Mouse (Mus musculus) neural tube, embryonic 15.5 days (tissue): ENCODE measurements at regions not wholly inside any gene's neighbourhood (a gene's known extent, or its start where the extent isn't known, plus 50 kb on each side); places are given as distances from the start of the nearest gene placed in this dataset.

ENCODE experiments used
- ATAC-seq: fragments of 200-750 bp; cut with Nextera tagmentation; 2 replicates; pipeline ENCODE4 v1.8.0; 2017; ENCODE audit warnings: mild to moderate bottlenecking, moderate TSS enrichment, moderate library complexity; ENCODE audit not compliant: low FRiP score
- H3K27ac ChIP-seq: fragments of 300-500 bp; sonication (generic); replicated peaks from 2 replicates; pipeline ENCODE4 v1.5.1; 2015; ENCODE audit warnings: mild to moderate bottlenecking, inconsistent platforms
- H3K27me3 ChIP-seq: fragments of 300-500 bp; sonication (generic); replicated peaks from 2 replicates; pipeline ENCODE4 v1.6.1; 2015; ENCODE audit warnings: inconsistent platforms
- H3K36me3 ChIP-seq: fragments of 300-500 bp; sonication (generic); 2 replicates; pipeline ENCODE4 v1.6.1; 2015; ENCODE audit warnings: inconsistent platforms
- H3K4me1 ChIP-seq: fragments of 300-500 bp; sonication (generic); 2 replicates; pipeline ENCODE4 v1.6.1; 2015; ENCODE audit warnings: inconsistent platforms
- H3K4me2 ChIP-seq: fragments of 300-500 bp; sonication (generic); 2 replicates; pipeline ENCODE4 v1.6.1; 2015; ENCODE audit warnings: inconsistent platforms, mild to moderate bottlenecking, moderate library complexity
- H3K4me3 ChIP-seq: fragments of 300-500 bp; sonication (generic); replicated peaks from 2 replicates; pipeline ENCODE4 v1.5.1; 2015; ENCODE audit warnings: mild to moderate bottlenecking, inconsistent platforms
- H3K9ac ChIP-seq: fragments of 300-500 bp; sonication (generic); replicated peaks from 2 replicates; pipeline ENCODE4 v1.6.1; 2015; ENCODE audit warnings: mild to moderate bottlenecking, inconsistent platforms
- H3K9me3 ChIP-seq: fragments of 300-500 bp; sonication (generic); replicated peaks from 2 replicates; pipeline ENCODE4 v1.6.1; 2016; ENCODE audit warnings: inconsistent platforms
- WGBS: fragments of 180-500 bp; shearing (Covaris S2); methylation state at CpG from one replicate; pipeline ENCODE4 v1.1.7; 2015; ENCODE audit warnings: mixed read lengths; 5-methylcytosine and 5-hydroxymethylcytosine counted together

DNA sequence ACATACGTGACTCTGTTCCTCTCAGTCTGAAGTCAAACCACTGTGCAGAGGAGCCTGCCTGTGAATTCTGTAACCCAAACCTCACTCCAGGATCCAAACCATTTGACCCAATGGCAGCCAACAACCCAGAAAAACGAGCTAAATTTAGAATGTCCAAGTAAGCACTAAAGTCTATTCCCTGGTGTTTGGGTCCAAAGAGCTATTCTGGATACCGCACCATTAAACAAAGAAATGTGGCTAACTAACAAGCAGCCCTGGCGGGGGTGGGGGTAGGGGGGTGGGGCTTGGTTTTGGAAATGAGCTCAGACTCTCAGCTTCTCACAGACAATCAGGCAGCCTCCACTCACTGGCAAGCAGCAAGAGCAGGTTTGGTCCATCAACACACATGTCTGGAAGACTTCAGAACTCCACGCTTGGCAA, 147.9 kb downstream of the Dyrk2 start:
- Histone ChIP-seq H3K9ac (no peak overlapping the region), H3K4me1 (peaks cover 16% of the 10 kb centered on the region), H3K4me3 (no peak overlapping the region), H3K27ac (no peak overlapping the region), H3K27me3 (no peaks in the 10 kb centered on the region), H3K9me3 (no peaks in the 10 kb centered on the region), H3K36me3 (no peaks in the 10 kb centered on the region), H3K4me2 (no peak overlapping the region)
- 52% methylated on average over 5 of the region's 5 CpGs for WGBS
- no peak for ATAC-seq

DNA sequence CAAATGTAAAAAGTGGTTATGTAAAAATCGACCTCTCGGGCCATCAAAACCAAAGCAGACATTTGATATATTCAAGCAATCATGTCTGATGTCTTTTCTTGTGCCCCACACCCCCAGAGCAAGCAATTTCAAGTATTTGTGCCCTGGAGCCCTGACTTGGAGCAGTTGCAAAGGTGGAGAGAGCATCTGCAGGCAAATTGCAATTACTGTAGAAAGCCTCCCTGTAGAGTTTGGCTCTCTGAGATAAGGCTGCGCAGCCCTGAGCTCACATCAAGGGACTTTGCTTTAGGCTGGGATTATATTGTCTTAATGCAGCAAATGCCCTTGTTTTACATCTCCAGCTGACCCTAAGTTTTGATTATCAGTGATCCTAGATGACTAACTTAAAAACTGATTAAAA, 147.3 kb downstream of the Dyrk2 start:
- Histone ChIP-seq H3K27ac (no peak overlapping the region), H3K36me3 (no peaks in the 10 kb centered on the region), H3K4me3 (no peak overlapping the region), H3K4me2 (no peak overlapping the region), H3K9ac (no peak overlapping the region), H3K9me3 (no peaks in the 10 kb centered on the region), H3K27me3 (no peaks in the 10 kb centered on the region), H3K4me1 (peaks cover 16% of the 10 kb centered on the region)
- no peak for ATAC-seq
- WGBS, result 39% methylated on average over 3 of the region's 3 CpGs

DNA sequence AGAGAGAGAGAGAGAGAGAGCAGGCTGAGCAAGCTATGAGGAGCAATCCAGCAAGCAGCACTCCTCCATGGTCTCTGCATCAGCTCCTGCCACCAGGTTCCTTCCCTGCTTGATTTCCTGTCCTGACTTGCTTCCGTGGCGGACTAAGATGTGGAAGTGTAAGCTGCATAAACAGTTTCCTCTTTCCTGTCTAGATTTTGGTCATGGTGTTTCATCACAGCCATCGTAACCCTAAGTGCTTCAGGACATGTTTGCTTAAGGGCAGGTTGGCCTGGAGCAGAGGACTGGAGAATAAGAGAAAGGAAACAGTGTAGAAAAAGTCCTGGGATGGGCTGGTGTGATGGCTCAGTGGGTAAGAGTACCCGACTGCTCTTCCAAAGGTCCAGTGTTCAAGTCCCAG, 133.9 kb downstream of the Dyrk2 start:
- Histone ChIP-seq H3K9ac (no peak overlapping the region), H3K4me2 (no peak overlapping the region), H3K27ac (no peak overlapping the region), H3K36me3 (no peaks in the 10 kb centered on the region), H3K4me3 (no peak overlapping the region), H3K9me3 (no peaks in the 10 kb centered on the region), H3K4me1 (no peaks in the 10 kb centered on the region), H3K27me3 (no peaks in the 10 kb centered on the region)
- no peak for ATAC-seq
- 96% methylated on average over 4 of the region's 4 CpGs for WGBS

DNA sequence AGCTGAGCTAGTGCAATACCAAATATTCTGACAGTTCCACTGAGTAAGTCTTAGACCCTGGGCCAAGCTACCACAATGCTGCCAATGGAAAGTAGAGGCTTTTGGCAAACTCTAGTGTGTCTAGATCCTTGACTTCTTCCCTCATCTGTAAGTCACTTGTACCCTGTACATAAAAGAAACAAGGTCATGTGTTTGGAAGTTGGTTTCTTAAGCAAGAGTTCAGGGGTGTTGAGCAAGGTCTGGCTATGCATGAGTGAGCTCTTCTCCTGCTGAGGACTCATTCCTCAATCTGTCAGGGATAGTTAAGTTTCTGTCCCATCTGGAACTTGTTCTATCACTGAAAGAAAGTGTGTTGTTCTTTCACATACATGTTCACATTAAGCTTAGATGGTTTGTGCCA, 132.9 kb downstream of the Dyrk2 start:
- H3K36me3 ChIP-seq, result no peaks in the 10 kb centered on the region
- no peak for ATAC-seq

DNA sequence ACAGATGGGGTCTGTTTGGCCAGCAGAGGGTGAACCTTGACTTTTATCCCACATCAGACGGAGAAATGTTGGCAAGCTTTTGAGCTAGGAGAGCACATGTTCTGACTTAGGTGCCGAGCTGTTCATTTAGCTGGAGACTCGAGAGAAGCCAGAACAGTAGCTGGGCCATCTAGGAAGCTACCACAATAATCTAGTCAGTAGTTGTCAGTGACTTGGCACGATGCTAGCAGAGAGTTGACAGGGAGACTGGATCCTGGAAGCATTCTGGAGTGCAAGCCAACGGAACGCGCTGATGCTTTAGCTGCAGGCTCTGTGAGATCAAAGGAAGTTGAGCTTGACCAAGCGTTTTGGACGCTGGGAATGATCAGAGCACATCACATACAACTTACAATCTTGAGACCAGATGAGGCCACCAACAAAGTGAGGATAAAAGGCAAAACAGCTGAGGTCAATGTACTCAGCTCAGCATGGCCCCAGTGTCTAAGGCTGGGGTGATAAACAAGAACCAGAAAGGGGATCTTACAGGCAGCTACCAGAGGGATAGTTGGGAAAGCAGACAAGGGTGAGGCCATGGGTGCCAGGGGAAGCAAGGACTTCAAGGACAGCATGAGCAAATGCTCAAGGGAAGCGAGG, 130.0 kb downstream of the Dyrk2 start:
- 91% methylated on average over 10 of the region's 10 CpGs for WGBS
- Histone ChIP-seq H3K27ac (no peak overlapping the region), H3K27me3 (no peaks in the 10 kb centered on the region), H3K9ac (no peak overlapping the region), H3K4me1 (no peaks in the 10 kb centered on the region), H3K4me2 (no peak overlapping the region), H3K4me3 (no peak overlapping the region), H3K36me3 (no peaks in the 10 kb centered on the region), H3K9me3 (no peaks in the 10 kb centered on the region)
- ATAC-seq, result no peak

More for the DNA sequence above, 132.9 kb downstream of the Dyrk2 start:
- Histone ChIP-seq H3K27ac (no peak overlapping the region), H3K4me1 (no peaks in the 10 kb centered on the region), H3K4me3 (no peak overlapping the region), H3K9ac (no peak overlapping the region), H3K4me2 (no peak overlapping the region), H3K9me3 (no peaks in the 10 kb centered on the region), H3K27me3 (no peaks in the 10 kb centered on the region)

DNA sequence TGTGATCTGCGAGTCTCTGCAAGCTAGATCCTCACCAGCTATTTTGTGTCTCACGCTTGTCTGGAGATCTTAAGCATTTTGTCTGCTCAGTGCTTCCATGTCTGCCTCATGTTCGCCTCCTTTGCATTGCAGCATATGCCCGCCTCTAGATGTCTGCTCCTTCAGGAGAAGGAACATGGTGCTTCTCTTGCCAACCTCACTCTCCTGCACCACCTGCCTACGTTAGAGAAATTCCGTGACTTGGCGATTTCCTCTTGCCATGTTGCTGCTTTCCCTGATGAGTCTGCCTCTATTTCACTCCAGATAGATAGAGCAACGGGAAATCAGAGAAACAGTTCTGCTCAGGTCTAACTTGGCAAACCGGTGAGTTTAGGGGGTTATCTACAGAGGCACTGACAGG, 126.2 kb downstream of the Dyrk2 start:
- no peaks in the 10 kb centered on the region for H3K27me3 ChIP-seq
- no peak overlapping the region for H3K4me2 ChIP-seq
- no peaks in the 10 kb centered on the region for H3K36me3 ChIP-seq
- no peak overlapping the region for H3K9ac ChIP-seq
- H3K4me3 ChIP-seq, result no peak overlapping the region
- no peaks in the 10 kb centered on the region for H3K9me3 ChIP-seq
- 94% methylated on average over 9 of the region's 9 CpGs for WGBS
- H3K4me1 ChIP-seq, result no peaks in the 10 kb centered on the region
- no peak overlapping the region for H3K27ac ChIP-seq
- ATAC-seq, result no peak

DNA sequence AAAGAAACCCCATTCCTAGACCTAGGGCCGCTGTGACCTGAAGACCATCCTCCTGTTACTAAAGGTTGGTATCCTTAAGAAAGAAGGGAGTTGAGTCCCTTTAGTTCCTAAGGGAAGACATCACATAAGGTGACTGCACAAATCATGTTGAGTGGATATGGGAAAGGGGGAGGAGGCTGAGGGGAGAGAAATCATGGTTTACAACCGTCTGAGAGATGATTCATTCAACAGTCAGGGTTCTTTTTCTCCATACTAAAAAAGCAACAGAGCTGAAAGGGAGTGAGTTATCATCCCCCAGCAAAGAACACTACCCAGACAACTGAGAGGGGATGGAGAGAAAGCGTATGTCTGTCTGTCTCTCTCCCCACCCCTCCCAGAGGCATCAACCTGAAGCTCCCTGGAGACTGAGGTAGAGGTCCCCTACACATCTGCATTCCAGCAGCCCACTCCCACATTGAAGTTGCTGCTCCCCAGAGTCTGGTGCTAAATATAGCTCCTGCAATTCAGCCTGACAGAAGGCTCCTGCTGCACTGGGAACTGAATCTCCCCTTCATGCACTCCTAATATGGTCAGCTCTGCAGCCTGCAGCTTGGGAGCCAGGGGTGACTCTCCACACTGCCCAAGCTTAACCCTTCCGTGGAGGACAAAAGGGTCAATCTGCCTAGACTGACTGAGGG, 123.2 kb downstream of the Dyrk2 start:
- 52% methylated on average over 4 of the region's 4 CpGs for WGBS
- Histone ChIP-seq H3K27ac (no peak overlapping the region; the same call in 1 of the 2 replicates), H3K36me3 (no peaks in the 10 kb centered on the region), H3K9me3 (no peaks in the 10 kb centered on the region), H3K27me3 (no peaks in the 10 kb centered on the region), H3K9ac (no peak overlapping the region), H3K4me1 (no peaks in the 10 kb centered on the region), H3K4me2 (no peak overlapping the region), H3K4me3 (no peak overlapping the region)
- ATAC-seq, result no peak

DNA sequence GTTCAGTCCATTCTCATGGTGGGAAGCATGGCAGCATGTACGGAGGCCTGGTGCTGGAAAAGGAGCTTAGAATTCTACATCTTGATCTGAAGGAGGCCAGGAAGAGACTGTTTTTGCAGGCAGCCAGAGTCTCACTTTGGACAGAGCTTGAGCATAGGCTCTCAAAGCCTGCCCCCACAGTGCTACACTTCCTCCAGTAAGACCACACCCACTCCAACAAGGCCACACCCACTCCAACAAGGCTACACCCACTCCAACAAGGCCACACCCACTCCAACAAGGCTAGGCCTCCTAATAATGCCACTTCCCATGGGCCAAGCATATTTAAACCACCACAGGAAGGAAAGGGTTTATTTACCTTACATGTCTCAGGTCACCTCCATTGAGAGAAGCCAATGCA, 121.0 kb downstream of the Dyrk2 start:
- no peak for ATAC-seq
- 86% methylated on average over 1 of the region's 1 CpGs for WGBS
- no peak overlapping the region for H3K4me3 ChIP-seq
- no peak overlapping the region for H3K4me2 ChIP-seq
- H3K27me3 ChIP-seq, result no peaks in the 10 kb centered on the region
- no peaks in the 10 kb centered on the region for H3K4me1 ChIP-seq
- H3K27ac ChIP-seq, result no peak overlapping the region
- no peak overlapping the region for H3K9ac ChIP-seq
- H3K9me3 ChIP-seq, result no peaks in the 10 kb centered on the region
- no peaks in the 10 kb centered on the region for H3K36me3 ChIP-seq

DNA sequence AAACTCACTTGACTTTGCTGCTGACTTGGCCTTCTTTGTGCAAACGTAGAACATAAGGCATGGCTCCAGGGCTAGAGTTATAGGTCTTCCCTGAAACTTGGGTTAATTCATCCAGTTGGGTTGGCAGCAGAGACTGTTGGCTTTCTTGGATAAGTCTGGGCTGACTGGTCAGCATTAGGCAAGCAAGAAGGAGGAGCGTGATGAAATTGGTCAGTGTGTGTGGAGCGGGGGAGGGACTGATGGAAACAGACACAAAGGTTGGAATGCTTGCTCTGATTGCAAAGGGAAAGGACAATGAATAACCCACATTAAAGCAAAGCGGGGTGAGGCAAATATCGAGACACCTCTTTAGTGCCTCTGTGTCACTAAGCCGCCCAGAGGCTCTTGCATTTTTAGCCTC, 120.3 kb downstream of the Dyrk2 start:
- Histone ChIP-seq H3K27ac (no peak overlapping the region), H3K9me3 (no peaks in the 10 kb centered on the region), H3K9ac (no peak overlapping the region), H3K4me1 (no peaks in the 10 kb centered on the region), H3K4me3 (no peak overlapping the region), H3K27me3 (no peaks in the 10 kb centered on the region), H3K36me3 (no peaks in the 10 kb centered on the region), H3K4me2 (no peak overlapping the region)
- WGBS, result 71% methylated on average over 6 of the region's 6 CpGs
- ATAC-seq, result no peak

DNA sequence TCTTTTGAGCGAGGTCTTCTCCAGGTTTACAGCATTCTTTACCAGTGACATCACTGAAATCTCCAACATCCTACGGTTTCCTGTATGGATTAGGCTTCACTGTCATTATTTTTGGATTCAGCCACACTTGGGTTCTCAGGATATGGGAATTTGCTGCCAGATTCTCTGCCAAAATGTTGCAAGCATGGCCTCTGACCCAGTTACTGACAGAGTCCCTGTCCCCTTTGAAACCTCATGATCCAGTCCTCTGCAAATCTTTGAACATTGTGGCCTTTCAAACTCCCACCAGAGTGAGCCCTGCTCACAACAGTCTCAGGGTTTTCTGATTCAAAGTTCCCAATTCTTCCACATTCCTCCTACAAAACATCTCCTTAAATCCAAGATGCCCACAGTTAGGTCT, 118.9 kb downstream of the Dyrk2 start:
- ATAC-seq, result no peak
- H3K4me2 ChIP-seq, result no peak overlapping the region
- H3K4me1 ChIP-seq, result no peaks in the 10 kb centered on the region
- H3K36me3 ChIP-seq, result no peaks in the 10 kb centered on the region
- no peaks in the 10 kb centered on the region for H3K9me3 ChIP-seq
- H3K4me3 ChIP-seq, result no peak overlapping the region
- WGBS, result 89% methylated on average over 2 of the region's 2 CpGs
- no peaks in the 10 kb centered on the region for H3K27me3 ChIP-seq
- no peak overlapping the region for H3K27ac ChIP-seq
- no peak overlapping the region for H3K9ac ChIP-seq

DNA sequence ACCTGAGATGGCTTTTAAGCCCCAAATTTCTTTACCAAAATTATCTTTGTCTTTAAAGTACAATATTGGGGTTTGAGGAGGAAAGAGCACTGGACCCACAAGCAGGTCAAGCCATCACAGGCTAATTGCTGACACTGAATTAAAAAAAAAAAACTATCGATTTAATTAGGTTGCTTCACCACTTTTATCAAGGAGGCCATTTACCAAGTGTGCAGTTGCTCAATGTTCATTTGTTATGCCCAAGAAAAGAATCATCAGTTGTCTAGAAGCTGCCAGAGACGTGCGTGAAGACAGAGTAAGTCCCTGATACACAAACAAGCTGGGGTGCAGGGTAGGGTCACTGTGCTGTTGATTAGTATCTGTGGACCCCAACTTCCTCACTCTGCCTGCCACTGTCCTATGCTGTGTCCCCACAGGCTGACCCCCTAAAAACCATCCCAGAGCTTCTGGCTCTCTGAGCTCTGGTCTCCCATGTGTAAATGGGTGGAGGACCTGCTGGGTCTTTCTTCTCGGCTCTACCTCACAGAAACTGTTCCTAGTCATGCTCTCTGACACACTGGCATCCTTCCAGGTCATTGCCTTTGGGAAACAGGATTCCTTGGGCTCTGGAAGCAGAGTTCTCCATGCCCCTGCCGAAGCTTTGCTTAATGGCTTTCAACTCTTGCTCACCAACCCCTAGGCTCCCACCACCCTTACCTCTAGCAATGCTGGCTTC, 116.8 kb downstream of the Dyrk2 start:
- H3K36me3 ChIP-seq, result no peaks in the 10 kb centered on the region
- no peak overlapping the region for H3K4me2 ChIP-seq
- H3K4me1 ChIP-seq, result no peaks in the 10 kb centered on the region
- H3K9ac ChIP-seq, result no peak overlapping the region
- H3K4me3 ChIP-seq, result no peak overlapping the region
- no peak overlapping the region for H3K27ac ChIP-seq
- ATAC-seq, result no peak
- H3K27me3 ChIP-seq, result no peaks in the 10 kb centered on the region
- WGBS, result 79% methylated on average over 5 of the region's 5 CpGs
- no peaks in the 10 kb centered on the region for H3K9me3 ChIP-seq

DNA sequence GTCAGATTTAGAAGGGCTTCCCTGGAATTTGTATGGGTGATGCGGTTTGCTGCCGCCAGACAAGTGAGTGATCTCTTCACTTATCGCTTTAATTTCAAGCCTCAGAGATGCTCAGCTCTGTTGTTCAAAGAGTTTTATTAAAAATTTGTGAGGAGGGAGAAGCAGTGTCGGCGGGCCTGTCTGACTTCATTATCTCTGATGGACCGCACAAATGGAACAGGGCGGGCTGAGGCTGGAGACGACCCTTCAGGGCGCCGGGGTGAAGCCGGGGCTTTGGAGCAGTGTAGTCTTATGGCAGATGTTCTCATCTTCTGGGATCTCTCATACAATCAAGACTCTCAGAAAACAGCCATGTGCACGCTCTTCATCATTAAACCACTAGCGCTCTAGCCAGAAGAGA, 115.2 kb downstream of the Dyrk2 start:
- Histone ChIP-seq H3K9ac (no peak overlapping the region), H3K4me2 (no peak overlapping the region), H3K36me3 (no peaks in the 10 kb centered on the region), H3K27me3 (no peaks in the 10 kb centered on the region), H3K27ac (no peak overlapping the region), H3K4me3 (no peak overlapping the region), H3K4me1 (0 out of 2 replicates have a peak, but pooled peaks cover 3% of the 10 kb centered on the region), H3K9me3 (no peaks in the 10 kb centered on the region)
- WGBS, result 93% methylated on average over 13 of the region's 13 CpGs
- no peak for ATAC-seq
